ENCODE assay signal across 8 mouse cellular contexts in the genomic region with DNA sequence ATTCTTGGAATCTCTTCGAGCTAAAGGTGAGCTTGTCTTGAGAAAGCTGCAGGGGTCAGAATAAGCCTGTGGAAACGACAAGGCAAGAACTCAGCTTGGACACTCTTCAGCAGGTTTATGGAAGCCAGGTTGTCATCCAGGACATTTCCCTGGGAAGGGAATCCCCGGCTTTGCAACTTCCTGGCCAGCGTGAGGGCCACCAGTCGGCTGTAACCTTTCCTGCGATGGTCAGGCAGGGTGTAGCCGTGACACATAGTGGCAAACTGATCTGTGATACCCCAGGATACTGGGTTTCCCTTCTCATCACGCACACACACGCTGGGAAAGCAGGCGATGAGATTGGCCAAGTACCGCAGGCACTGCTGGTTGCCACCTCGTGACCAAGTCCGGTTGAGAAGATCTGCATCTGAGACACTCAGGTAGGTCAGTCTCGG. TPM values are rescaled to one million over a fixed set of nuclear protein-coding genes. Genes with fewer than 3 reads are reported as not detected.
DNase-seq lines count a peak whose midpoint lies in the region; ATAC-seq lines count a peak whose summit lies in the region.

No protein-coding gene starts in this region.

- ATAC-seq in liver, embryonic 11.5 days (replicated peaks; ENCODE audit: low FRiP score), result no peak
- no peak for ATAC-seq in hindbrain, embryonic 12.5 days (ENCODE audit: low FRiP score)
- ATAC-seq in midbrain, embryonic 14.5 days (ENCODE audit: low FRiP score, low TSS enrichment), result no peak
- ATAC-seq in inflammation-experienced regulatory T-cells, adult 6 months, result no peak

- H3K27me3 ChIP-seq in liver, embryonic 11.5 days (replicated peaks; ENCODE audit: control insufficient read depth, insufficient read depth, low read length), result no peaks in the 10 kb centered on the region
- no peaks in the 10 kb centered on the region for H3K27me3 ChIP-seq in hindbrain, embryonic 12.5 days
- no peaks in the 10 kb centered on the region for H3K27me3 ChIP-seq in midbrain, embryonic 14.5 days (ENCODE audit: control insufficient read depth, insufficient read depth, low read length)

- no peaks in the 10 kb centered on the region for H3K36me3 ChIP-seq in liver, embryonic 11.5 days (ENCODE audit: control insufficient read depth, insufficient read depth, low read length)
- no peaks in the 10 kb centered on the region for H3K36me3 ChIP-seq in hindbrain, embryonic 12.5 days
- no peaks in the 10 kb centered on the region for H3K36me3 ChIP-seq in midbrain, embryonic 14.5 days (ENCODE audit: control insufficient read depth, insufficient read depth, low read length)

- peaks cover 11% of the 10 kb centered on the region for H3K4me1 ChIP-seq in liver, embryonic 11.5 days (replicated peaks; ENCODE audit: control insufficient read depth, insufficient read depth, low read length)
- H3K4me1 ChIP-seq in hindbrain, embryonic 12.5 days, result peaks cover 6% of the 10 kb centered on the region; the same call in 1 of the 2 replicates
- H3K4me1 ChIP-seq in midbrain, embryonic 14.5 days (ENCODE audit: control insufficient read depth, insufficient read depth, low read length), result no peaks in the 10 kb centered on the region

- H3K4me3 ChIP-seq in liver, embryonic 11.5 days (ENCODE audit: low read depth, low read length), result no peak overlapping the region
- H3K4me3 ChIP-seq in hindbrain, embryonic 12.5 days, result no peak overlapping the region
- H3K4me3 ChIP-seq in midbrain, embryonic 14.5 days (replicated peaks; ENCODE audit: low read depth, low read length), result 0 out of 2 replicates have a peak overlapping the region, but pooled peaks have one; percentile 18

- H3K4me2 ChIP-seq in liver, embryonic 11.5 days, result peak overlapping the region; percentile 43
- peak overlapping the region; percentile 36 for H3K4me2 ChIP-seq in hindbrain, embryonic 12.5 days (replicated peaks)
- peak overlapping the region; percentile 40 for H3K4me2 ChIP-seq in midbrain, embryonic 14.5 days (ENCODE audit: low read length)

- H3K27ac ChIP-seq in liver, embryonic 11.5 days (ENCODE audit: low read depth, low read length), result no peak overlapping the region
- no peak overlapping the region for H3K27ac ChIP-seq in hindbrain, embryonic 12.5 days
- no peak overlapping the region for H3K27ac ChIP-seq in midbrain, embryonic 14.5 days (replicated peaks; ENCODE audit: low read depth, low read length)

- intact Hi-C loops in left cerebral cortex, postnatal 25 days (cut with DNase I), result no loop called here

- no peak for DNase-seq in liver, embryonic 11.5 days (ENCODE audit: low spot score)
- DNase-seq in liver, result no peak
- peak; percentile 66 to 68 for DNase-seq in cerebellum, postnatal 25 days
- DNase-seq in midbrain, embryonic 14.5 days, result peak; percentile 13
- DNase-seq in left cerebral cortex, postnatal 25 days (ENCODE audit: low spot score in 2 of 2), result no peak
- DNase-seq in layer of hippocampus, adult 11-12 months (ENCODE audit: low spot score), result no peak

- no peak overlapping the region for H3K9ac ChIP-seq in liver, embryonic 11.5 days (ENCODE audit: low read depth, low read length)
- H3K9ac ChIP-seq in hindbrain, embryonic 12.5 days, result no peak overlapping the region
- H3K9ac ChIP-seq in midbrain, embryonic 14.5 days (replicated peaks; ENCODE audit: low read length), result no peak overlapping the region; the same call in 1 of the 2 replicates

- no peaks in the 10 kb centered on the region for H3K9me3 ChIP-seq in liver, embryonic 11.5 days (ENCODE audit: control insufficient read depth, low read length)
- H3K9me3 ChIP-seq in hindbrain, embryonic 12.5 days (replicated peaks), result no peaks in the 10 kb centered on the region
- H3K9me3 ChIP-seq in midbrain, embryonic 14.5 days (ENCODE audit: control insufficient read depth, low read length), result no peaks in the 10 kb centered on the region

- WGBS in liver, embryonic 11.5 days, result 11% methylated on average over 13 of the region's 14 CpGs
- 11% methylated on average over 14 of the region's 14 CpGs for WGBS in hindbrain, embryonic 12.5 days
- WGBS in midbrain, embryonic 14.5 days, result 12% methylated on average over 14 of the region's 14 CpGs

RNA-seq across cellular contexts. Expression of gene Glyatl3, which starts 9.4 kb away (rescaled TPM):
- not detected in 2 replicates for polyA plus RNA-seq in liver, embryonic 11.5 days (2014; fragmentation: Nextera tagmentation; extraction: Ambion mirVana)
- not detected in 2 replicates for polyA plus RNA-seq in hindbrain, embryonic 12.5 days (2016; fragmentation: Nextera tagmentation; extraction: Ambion mirVana)
- not detected in 2 replicates for polyA plus RNA-seq in midbrain, embryonic 14.5 days (2014; fragmentation: Nextera tagmentation; extraction: Ambion mirVana)
- polyA plus RNA-seq in inflammation-experienced regulatory T-cells, adult 6 months (2017; shearing (Covaris generic)), result not detected
- total RNA-seq in left cerebral cortex, postnatal 25 days (2021), result not detected

RNA-seq across cellular contexts. Expression of gene 9130008F23Rik, which starts 24.4 kb away (rescaled TPM):
- polyA plus RNA-seq in liver, embryonic 11.5 days (2014; fragmentation: Nextera tagmentation; extraction: Ambion mirVana), result 0.88 and 1.3 TPM in 2 replicates
- 0.81 and 1.2 TPM in 2 replicates for polyA plus RNA-seq in hindbrain, embryonic 12.5 days (2016; fragmentation: Nextera tagmentation; extraction: Ambion mirVana)
- polyA plus RNA-seq in midbrain, embryonic 14.5 days (2014; fragmentation: Nextera tagmentation; extraction: Ambion mirVana), result 0.16 and 0.28 TPM in 2 replicates
- 1 to 10 TPM in 1 of 3 experiments, not detected in 2; 1.8 TPM for polyA plus RNA-seq in inflammation-experienced regulatory T-cells, adult 6 months (2017; shearing (Covaris generic))
- total RNA-seq in left cerebral cortex, postnatal 25 days (2021), result not detected

RNA-seq across cellular contexts. Expression of gene Mut, which starts 29.7 kb away (rescaled TPM):
- polyA plus RNA-seq in liver, embryonic 11.5 days (2014; fragmentation: Nextera tagmentation; extraction: Ambion mirVana), result 42.8 and 43.4 TPM in 2 replicates
- polyA plus RNA-seq in hindbrain, embryonic 12.5 days (2016; fragmentation: Nextera tagmentation; extraction: Ambion mirVana), result 27.1 and 30.3 TPM in 2 replicates
- 15.0 and 26.5 TPM in 2 replicates for polyA plus RNA-seq in midbrain, embryonic 14.5 days (2014; fragmentation: Nextera tagmentation; extraction: Ambion mirVana)
- polyA plus RNA-seq in inflammation-experienced regulatory T-cells, adult 6 months (2017; shearing (Covaris generic)), result 10 to 100 TPM; 15.8 to 17.2 (median 16.3) TPM
- total RNA-seq in left cerebral cortex, postnatal 25 days (2021), result 10 to 100 TPM; 40.3 to 41.9 TPM

RNA-seq across cellular contexts. Expression of gene Cenpq, which starts 30.1 kb away (rescaled TPM):
- polyA plus RNA-seq in liver, embryonic 11.5 days (2014; fragmentation: Nextera tagmentation; extraction: Ambion mirVana), result 40.8 and 41.0 TPM in 2 replicates
- 20.5 and 24.9 TPM in 2 replicates for polyA plus RNA-seq in hindbrain, embryonic 12.5 days (2016; fragmentation: Nextera tagmentation; extraction: Ambion mirVana)
- polyA plus RNA-seq in midbrain, embryonic 14.5 days (2014; fragmentation: Nextera tagmentation; extraction: Ambion mirVana), result 9.5 and 11.6 TPM in 2 replicates
- polyA plus RNA-seq in inflammation-experienced regulatory T-cells, adult 6 months (2017; shearing (Covaris generic)), result 10 to 100 TPM; 35.5 to 43.5 (median 40.1) TPM
- total RNA-seq in left cerebral cortex, postnatal 25 days (2021), result 1 to 10 TPM; 5.2 to 5.6 TPM

Comparison
In these comparisons a context has a peak if more than half of its experiments do, and no peak if none do; other contexts are left out.
1. DNase-seq: peak in cerebellum, postnatal 25 days (2 of 2) and midbrain, embryonic 14.5 days (single experiment); none in liver, embryonic 11.5 days (single experiment), liver (single experiment), left cerebral cortex, postnatal 25 days (0 of 2) and layer of hippocampus, adult 11-12 months (single experiment).
2. Peak in every context shown above with its lines, with median percentiles within 50 percentile points of each other: H3K4me2 ChIP-seq.